Mouse (Mus musculus) midbrain, embryonic 11.5 days (tissue): Measurements from ENCODE around the gene Plekhb2. TPM values are rescaled to one million over a fixed set of nuclear protein-coding genes. Genes with fewer than 3 reads are reported as not detected.

ENCODE experiments used
- ATAC-seq: fragments of 200-750 bp; cut with Nextera tagmentation; 2 replicates; pipeline ENCODE4 v1.8.0; 2017; ENCODE audit warnings: moderate TSS enrichment, moderate library complexity; ENCODE audit not compliant: low FRiP score
- DNase-seq: peaks from one replicate; pipeline ENCODE4 v3.0.0; 2015; ENCODE audit warnings: low spot score; ENCODE audit errors: missing footprints
- H3K27ac ChIP-seq: fragments of 300-500 bp; sonication (generic); 2 replicates; pipeline ENCODE4 v1.5.1; 2014; ENCODE audit warnings: low read depth, low read length
- H3K27me3 ChIP-seq: fragments of 300-500 bp; sonication (generic); 2 replicates; pipeline ENCODE4 v1.6.1; 2014; ENCODE audit warnings: mild to moderate bottlenecking, low read length, moderate library complexity, mixed read lengths; ENCODE audit not compliant: control insufficient read depth, insufficient read depth
- H3K36me3 ChIP-seq: fragments of 300-500 bp; sonication (generic); 2 replicates; pipeline ENCODE4 v1.6.1; 2014; ENCODE audit warnings: mild to moderate bottlenecking, low read length, moderate library complexity, mixed read lengths; ENCODE audit not compliant: control insufficient read depth, insufficient read depth
- H3K4me1 ChIP-seq: fragments of 300-500 bp; sonication (generic); 2 replicates; pipeline ENCODE4 v1.6.1; 2014; ENCODE audit warnings: low read length; ENCODE audit not compliant: control insufficient read depth, insufficient read depth
- H3K4me2 ChIP-seq: fragments of 300-500 bp; sonication (generic); 2 replicates; pipeline ENCODE4 v1.6.1; 2014; ENCODE audit warnings: mild to moderate bottlenecking, moderate library complexity
- H3K4me3 ChIP-seq: fragments of 300-500 bp; sonication (generic); 2 replicates; pipeline ENCODE4 v1.5.1; 2014; ENCODE audit warnings: low read depth, low read length
- H3K9ac ChIP-seq: fragments of 300-500 bp; sonication (generic); 2 replicates; pipeline ENCODE4 v1.6.1; 2014; ENCODE audit warnings: low read length
- H3K9me3 ChIP-seq: fragments of 300-500 bp; sonication (generic); 2 replicates; pipeline ENCODE4 v1.6.1; 2016; ENCODE audit warnings: low read length; ENCODE audit not compliant: control insufficient read depth
- WGBS: fragments of 180-500 bp; shearing (Covaris S2); extraction: QIAGEN DNeasy Blood & Tissue Kit; methylation state at CpG from one replicate; pipeline ENCODE4 v1.1.7; 2014; 5-methylcytosine and 5-hydroxymethylcytosine counted together
- polyA plus RNA-seq: library from polyadenylated mRNA; unstranded; fragments of >200 nt; fragmentation: Nextera tagmentation; extraction: Ambion mirVana; gene quantifications from 2 replicates; pipeline ENCODE4 v1.2.1, GENCODE M21; 2014

Plekhb2 gene
- polyA plus RNA-seq, 1 experiment from 2014 or later = 56.3 TPM

DNA sequence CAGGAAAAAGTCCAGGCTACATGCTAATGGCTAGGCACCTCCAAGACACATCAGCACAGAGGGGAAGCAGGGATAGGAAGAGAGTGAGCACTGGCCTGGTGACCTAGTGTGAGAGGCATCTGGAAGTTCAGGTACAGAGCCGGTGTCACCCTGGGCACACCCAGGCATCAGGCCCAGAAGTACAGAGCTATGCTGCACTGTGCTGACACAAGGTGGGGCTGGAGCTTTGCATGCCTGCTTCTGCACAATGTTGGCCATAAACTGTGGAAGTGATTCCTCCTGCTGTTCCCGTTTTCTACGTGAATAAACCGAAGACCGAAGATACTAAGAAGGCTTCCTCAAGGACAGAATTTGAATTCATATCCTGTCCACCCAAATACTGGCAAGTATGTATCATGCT lies 46.3 kb downstream of the Plekhb2 start:
- H3K36me3 ChIP-seq = no peaks in the 10 kb centered on the region
- 94% methylated on average over 5 of the region's 5 CpGs for WGBS
- H3K4me2 ChIP-seq = no peak overlapping the region
- ATAC-seq (no peak), DNase-seq (no peak)
- no peaks in the 10 kb centered on the region for H3K27me3 ChIP-seq
- H3K9me3 ChIP-seq = no peaks in the 10 kb centered on the region
- no peak overlapping the region for H3K4me3 ChIP-seq
- H3K27ac ChIP-seq = no peak overlapping the region
- no peaks in the 10 kb centered on the region for H3K4me1 ChIP-seq
- no peak overlapping the region for H3K9ac ChIP-seq

DNA sequence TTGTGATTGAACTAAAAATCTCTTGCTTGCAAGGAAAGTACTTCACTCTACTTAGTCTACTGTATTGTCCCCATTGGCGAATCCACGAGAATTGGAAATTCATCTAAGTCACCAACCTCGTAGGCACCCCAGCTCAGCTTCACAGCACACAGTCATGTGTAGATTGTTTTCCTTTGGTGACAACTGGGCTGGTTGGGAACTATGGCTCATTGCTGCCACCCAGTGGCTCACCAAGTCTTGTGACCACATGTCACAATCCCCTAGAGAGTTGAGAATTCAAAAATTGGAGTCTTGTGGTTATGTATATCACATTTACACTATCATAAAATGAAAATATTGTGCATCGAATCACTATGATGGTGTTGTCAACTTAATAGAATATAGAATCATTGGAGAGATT lies 47.1 kb downstream of the Plekhb2 start:
- ATAC-seq (no peak), DNase-seq (peak; percentile 91)
- Histone ChIP-seq H3K36me3 (no peaks in the 10 kb centered on the region), H3K4me3 (no peak overlapping the region), H3K27me3 (no peaks in the 10 kb centered on the region), H3K4me1 (no peaks in the 10 kb centered on the region), H3K4me2 (no peak overlapping the region), H3K27ac (no peak overlapping the region), H3K9ac (no peak overlapping the region), H3K9me3 (no peaks in the 10 kb centered on the region)
- 64% methylated on average over 4 of the region's 4 CpGs for WGBS

DNA sequence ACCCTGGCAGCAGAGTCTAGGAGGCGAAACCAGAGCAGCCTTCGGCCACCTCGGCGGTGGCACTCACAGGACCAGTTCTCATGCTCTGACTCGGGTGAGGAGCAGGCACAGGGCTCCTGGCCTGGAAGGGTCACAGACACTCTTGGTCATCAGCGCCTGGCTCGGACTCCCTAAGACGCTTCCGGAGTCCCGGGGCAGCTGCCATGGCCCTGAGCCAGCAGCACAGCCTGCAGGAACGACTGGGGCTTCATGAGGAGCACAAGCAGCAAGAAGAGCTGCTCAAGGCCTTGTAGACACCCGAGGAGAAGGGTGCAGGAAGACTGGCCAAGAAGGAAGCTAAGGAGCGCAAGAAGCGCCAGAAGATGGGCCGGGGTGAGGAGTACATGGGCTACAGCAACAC lies 78.9 kb downstream of the Plekhb2 start:
- Histone ChIP-seq H3K36me3 (no peaks in the 10 kb centered on the region), H3K4me2 (no peak overlapping the region), H3K4me3 (no peak overlapping the region), H3K27me3 (no peaks in the 10 kb centered on the region), H3K4me1 (no peaks in the 10 kb centered on the region), H3K9ac (no peak overlapping the region), H3K9me3 (peaks cover 10% of the 10 kb centered on the region), H3K27ac (no peak overlapping the region)
- DNase-seq (no peak), ATAC-seq (no peak)
- 90% methylated on average over 15 of the region's 15 CpGs for WGBS

Other genes with a start within 250 kb of the Plekhb2 start
- gene Fam168b, start 6.9 kb upstream of the Plekhb2 start, polyA plus RNA-seq = 104 and 114 TPM in 2 replicates